Mouse (Mus musculus) liver, embryonic 14.5 days (tissue): ENCODE results near the gene Itga11. TPM values are rescaled to one million over a fixed set of nuclear protein-coding genes. Genes with fewer than 3 reads are reported as not detected.

Experiments
- ATAC-seq: fragments of 200-750 bp; cut with Nextera tagmentation; 2 replicates; pipeline ENCODE4 v1.8.0; 2017; ENCODE audit warnings: moderate number of reproducible peaks, mild to moderate bottlenecking, moderate library complexity; ENCODE audit not compliant: insufficient read depth
- DNase-seq, 3 experiments: peaks; one replicate each; pipeline ENCODE4 v3.0.0-alpha.2; 2012 to 2013; ENCODE audit warnings: low read depth in 3 of 3, low spot score in 3 of 3
- H3K27ac ChIP-seq: fragments of 300-500 bp; sonication (generic); 2 replicates; pipeline ENCODE4 v1.5.1; 2014; ENCODE audit warnings: moderate library complexity, mild to moderate bottlenecking, control low read depth, inconsistent platforms
- H3K27me3 ChIP-seq: fragments of 300-500 bp; sonication (generic); 2 replicates; pipeline ENCODE4 v1.6.1; 2014; ENCODE audit warnings: mild to moderate bottlenecking, low read length, moderate library complexity; ENCODE audit not compliant: control insufficient read depth, insufficient read depth
- H3K36me3 ChIP-seq: fragments of 300-500 bp; sonication (generic); replicated peaks from 2 replicates; pipeline ENCODE4 v1.6.1; 2014; ENCODE audit warnings: low read depth; ENCODE audit not compliant: control insufficient read depth, insufficient read depth
- H3K4me1 ChIP-seq, 2 experiments: fragments of 200-500 bp in 1 of 2; fragments of 300-500 bp in 1 of 2; sonication (generic) in 1 of 2; replicated peaks; 2 replicates each; pipeline ENCODE4 v1.6.1; 2012 to 2014; ENCODE audit warnings: antibody characterized with exemption in 1 of 2, inconsistent platforms in 1 of 2, low read length in 1 of 2; ENCODE audit not compliant: control insufficient read depth in 2 of 2, insufficient read depth in 2 of 2
- H3K4me2 ChIP-seq: fragments of 300-500 bp; sonication (generic); 2 replicates; pipeline ENCODE4 v1.6.1; 2014; ENCODE audit warnings: low read depth, mild to moderate bottlenecking, control low read depth, moderate library complexity
- H3K4me3 ChIP-seq, 2 experiments: fragments of 200-500 bp in 1 of 2; fragments of 300-500 bp in 1 of 2; sonication (generic) in 1 of 2; 2 replicates each; pipeline ENCODE4 v1.5.1; 2012 to 2014; ENCODE audit warnings: low read depth in 2 of 2, low read length in 2 of 2, mild to moderate bottlenecking in 2 of 2, control low read depth in 1 of 2, inconsistent platforms in 1 of 2, moderate library complexity in 1 of 2; ENCODE audit not compliant: insufficient read depth in 1 of 2
- H3K9ac ChIP-seq: fragments of 300-500 bp; sonication (generic); replicated peaks from 2 replicates; pipeline ENCODE4 v1.6.1; 2014; ENCODE audit warnings: mild to moderate bottlenecking, control low read depth, moderate library complexity
- H3K9me3 ChIP-seq: fragments of 300-500 bp; sonication (generic); 2 replicates; pipeline ENCODE4 v1.6.1; 2016; ENCODE audit warnings: low read length, mixed read lengths; ENCODE audit not compliant: control insufficient read depth
- CTCF ChIP-seq: IDR thresholded peaks from 2 replicates; pipeline ENCODE4 v1.5.1; 2016; ENCODE audit warnings: antibody characterized with exemption, low read depth, control low read depth
- EP300 ChIP-seq: IDR thresholded peaks from 2 replicates; pipeline ENCODE4 v1.6.1; 2016; ENCODE audit warnings: antibody characterized with exemption, low read depth
- WGBS: fragments of 180-500 bp; shearing (Covaris S2); extraction: QIAGEN DNeasy Blood & Tissue Kit; methylation state at CpG from one replicate; pipeline ENCODE4 v1.1.7; 2014; ENCODE audit not compliant: insufficient replicate concordance; 5-methylcytosine and 5-hydroxymethylcytosine counted together
- polyA plus RNA-seq, 2 experiments: library from polyadenylated mRNA; depleted of rRNA in 1 of 2; stranded (reverse) in 1 of 2; unstranded in 1 of 2; fragments of >200 nt; fragmentation: Nextera tagmentation in 1 of 2; extraction: Ambion mirVana in 1 of 2; gene quantifications; 2 replicates each; pipeline versions ENCODE4 v1.2.1 to v1.2.3; 2012 to 2014

The Itga11 gene
- polyA plus RNA-seq, 2 experiments = 0.07 to 0.08 TPM

DNA sequence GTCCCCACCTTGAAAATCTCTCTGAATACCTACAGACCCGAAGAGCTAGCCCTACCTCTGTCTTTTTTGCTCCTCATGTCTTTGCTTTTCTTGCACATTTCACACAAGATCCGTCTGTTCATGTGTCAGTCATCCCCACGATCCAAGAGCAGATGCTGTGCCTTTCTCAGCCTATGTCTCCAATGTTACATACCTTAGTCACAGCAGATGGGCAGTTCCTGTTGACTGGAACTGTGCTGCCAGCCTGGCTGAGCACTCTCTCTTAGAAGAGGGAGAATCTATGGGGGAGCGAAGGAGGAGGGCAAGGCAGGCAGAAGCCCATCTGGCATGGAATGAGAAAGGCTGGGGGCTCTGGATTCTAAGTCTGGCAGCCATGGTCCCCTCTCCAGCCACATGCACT, 87.7 kb downstream of the Itga11 start:
- TF ChIP-seq CTCF (no peak), EP300 (no peak)
- DNase-seq (no peak), ATAC-seq (no peak)
- Histone ChIP-seq H3K4me3 (no peak overlapping the region), H3K4me1 (no peaks in the 10 kb centered on the region), H3K27ac (no peak overlapping the region), H3K9ac (no peak overlapping the region), H3K4me2 (no peak overlapping the region), H3K27me3 (no peaks in the 10 kb centered on the region; the same call in 1 of the 2 replicates), H3K36me3 (no peaks in the 10 kb centered on the region), H3K9me3 (no peaks in the 10 kb centered on the region)
- WGBS = 49% methylated on average over 4 of the region's 4 CpGs

DNA sequence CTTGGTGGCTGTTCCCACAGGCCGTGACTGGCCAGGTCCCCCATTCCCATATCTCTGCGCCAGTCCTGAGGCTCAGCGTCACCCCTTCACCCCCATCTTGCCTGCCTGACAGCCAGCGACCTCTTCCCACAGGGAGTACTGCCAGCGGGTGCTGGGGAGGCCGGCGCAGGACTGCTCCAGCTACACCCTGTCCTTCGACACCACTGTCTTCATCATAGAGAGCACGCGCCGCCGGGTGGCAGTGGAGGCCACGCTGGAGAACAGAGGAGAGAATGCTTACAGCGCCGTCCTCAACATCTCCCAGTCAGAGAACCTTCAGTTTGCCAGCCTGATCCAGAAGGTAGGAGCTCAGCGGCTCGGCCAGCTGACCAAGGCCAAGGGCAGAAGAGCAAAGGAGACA, 89.8 kb downstream of the Itga11 start:
- no peaks in the 10 kb centered on the region; the same call in 1 of the 2 replicates for H3K27me3 ChIP-seq
- H3K36me3 ChIP-seq = no peaks in the 10 kb centered on the region
- no peak overlapping the region for H3K9ac ChIP-seq
- no peaks in the 10 kb centered on the region for H3K4me1 ChIP-seq
- ATAC-seq (no peak), DNase-seq (no peak)
- H3K4me3 ChIP-seq = no peak overlapping the region
- H3K27ac ChIP-seq = no peak overlapping the region
- 64% methylated on average over 17 of the region's 17 CpGs for WGBS
- no peaks in the 10 kb centered on the region for H3K9me3 ChIP-seq
- TF ChIP-seq CTCF (no peak), EP300 (no peak)
- no peak overlapping the region for H3K4me2 ChIP-seq

DNA sequence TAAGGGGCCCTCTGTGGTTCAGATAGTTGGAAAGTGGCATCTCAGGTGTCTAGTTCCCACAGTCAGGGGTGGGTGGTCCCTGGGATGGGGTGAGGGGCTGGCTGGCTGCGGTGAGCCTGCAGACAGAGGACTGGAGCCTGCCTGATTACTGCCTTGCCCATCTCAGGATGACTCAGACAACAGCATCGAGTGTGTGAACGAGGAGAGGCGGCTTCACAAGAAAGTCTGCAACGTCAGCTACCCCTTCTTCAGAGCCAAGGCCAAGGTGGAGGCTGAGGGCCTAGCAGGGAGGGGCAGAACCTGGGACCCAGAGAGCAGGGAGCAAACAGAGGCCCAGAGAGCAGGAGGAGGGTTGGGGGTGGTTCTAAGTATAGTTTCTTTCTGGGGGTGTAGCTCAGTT, 90.7 kb downstream of the Itga11 start:
- Histone ChIP-seq H3K27me3 (no peaks in the 10 kb centered on the region; the same call in 1 of the 2 replicates), H3K9ac (no peak overlapping the region), H3K4me1 (no peaks in the 10 kb centered on the region), H3K4me2 (no peak overlapping the region), H3K4me3 (no peak overlapping the region), H3K9me3 (no peaks in the 10 kb centered on the region), H3K36me3 (no peaks in the 10 kb centered on the region), H3K27ac (no peak overlapping the region)
- DNase-seq (no peak), ATAC-seq (no peak)
- no peak for TF ChIP-seq EP300
- TF ChIP-seq CTCF = no peak
- WGBS = 63% methylated on average over 5 of the region's 5 CpGs

DNA sequence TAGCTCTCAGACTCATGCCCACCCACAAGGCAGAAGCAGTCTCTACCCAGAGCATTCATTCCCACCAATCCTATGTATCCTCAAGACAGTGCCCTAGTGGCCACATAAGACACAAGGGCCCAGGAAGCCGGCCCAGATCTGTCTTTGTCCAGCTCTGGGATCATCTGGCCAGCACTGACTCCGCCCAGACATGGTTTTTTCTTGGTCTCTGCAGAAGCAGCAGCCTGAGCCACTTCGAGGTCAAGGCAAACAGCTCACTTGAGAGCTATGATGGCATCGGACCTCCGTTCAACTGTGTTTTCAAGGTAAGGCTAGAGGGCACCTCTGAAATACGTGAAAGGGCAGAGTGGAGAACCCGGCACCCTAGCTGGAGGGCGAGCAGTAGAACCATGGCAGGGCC, 95.1 kb downstream of the Itga11 start:
- ATAC-seq = no peak

DNA sequence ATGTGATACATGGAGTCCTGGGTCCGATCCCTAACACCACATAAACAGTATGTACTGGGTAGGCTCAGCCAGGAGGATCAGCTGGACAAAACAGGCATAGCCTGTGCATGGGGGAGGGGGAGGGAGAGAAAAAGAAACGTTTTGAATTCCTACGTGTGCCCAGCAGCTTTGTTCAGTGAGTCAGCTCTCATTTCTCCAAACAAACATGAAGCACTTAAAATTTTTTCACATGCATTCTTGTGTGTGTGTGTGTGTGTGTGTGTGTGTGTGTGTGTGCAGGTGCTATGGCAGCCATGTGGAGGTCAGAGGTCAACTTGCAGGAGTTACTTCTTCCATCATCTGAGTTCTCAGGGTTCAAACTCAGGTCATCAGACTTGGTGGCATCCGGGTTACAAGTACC, 97.8 kb downstream of the Itga11 start:
- Histone ChIP-seq H3K9ac (no peak overlapping the region), H3K27me3 (no peaks in the 10 kb centered on the region), H3K9me3 (no peaks in the 10 kb centered on the region), H3K36me3 (no peaks in the 10 kb centered on the region), H3K4me3 (no peak overlapping the region), H3K4me1 (no peaks in the 10 kb centered on the region), H3K4me2 (no peak overlapping the region), H3K27ac (no peak overlapping the region)
- DNase-seq (no peak), ATAC-seq (no peak)
- 46% methylated on average over 4 of the region's 4 CpGs for WGBS
- TF ChIP-seq EP300 (no peak), CTCF (no peak)

More for the DNA sequence above, 95.1 kb downstream of the Itga11 start:
- Histone ChIP-seq H3K4me3 (no peak overlapping the region), H3K9me3 (no peaks in the 10 kb centered on the region), H3K36me3 (no peaks in the 10 kb centered on the region), H3K4me2 (no peak overlapping the region), H3K4me1 (no peaks in the 10 kb centered on the region), H3K9ac (no peak overlapping the region), H3K27ac (no peak overlapping the region), H3K27me3 (no peaks in the 10 kb centered on the region)
- 58% methylated on average over 8 of the region's 8 CpGs for WGBS
- DNase-seq = no peak
- TF ChIP-seq CTCF (no peak), EP300 (no peak)

DNA sequence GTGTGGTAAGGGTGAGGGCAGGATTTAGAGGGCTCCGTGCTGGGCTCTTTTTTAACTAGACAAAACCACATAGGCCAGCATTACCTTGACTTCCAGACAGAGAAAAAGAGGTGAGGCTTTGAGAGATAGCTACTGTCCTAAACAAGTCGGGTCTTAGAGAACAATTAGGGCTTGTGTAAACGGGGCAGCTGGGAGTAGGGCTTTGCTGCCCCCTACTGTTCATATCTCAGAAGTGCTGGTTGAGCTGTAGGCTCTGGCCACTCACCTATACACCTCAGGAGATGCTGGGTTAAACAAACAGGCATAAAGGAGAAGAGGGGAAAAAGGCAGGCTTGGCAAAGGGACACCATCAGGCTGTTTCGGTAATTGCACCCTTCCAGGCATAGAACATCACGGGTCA, 99.8 kb downstream of the Itga11 start:
- Histone ChIP-seq H3K4me2 (no peak overlapping the region), H3K9me3 (no peaks in the 10 kb centered on the region), H3K9ac (no peak overlapping the region), H3K27me3 (no peaks in the 10 kb centered on the region), H3K27ac (no peak overlapping the region), H3K4me1 (no peaks in the 10 kb centered on the region), H3K36me3 (no peaks in the 10 kb centered on the region), H3K4me3 (no peak overlapping the region)
- no peak for TF ChIP-seq EP300
- TF ChIP-seq CTCF = peak; percentile 86
- no peak for ATAC-seq
- WGBS = 6% methylated on average over 5 of the region's 5 CpGs
- peak; percentile 26 to 31 (median 29) for DNase-seq
